In the genomic region with DNA sequence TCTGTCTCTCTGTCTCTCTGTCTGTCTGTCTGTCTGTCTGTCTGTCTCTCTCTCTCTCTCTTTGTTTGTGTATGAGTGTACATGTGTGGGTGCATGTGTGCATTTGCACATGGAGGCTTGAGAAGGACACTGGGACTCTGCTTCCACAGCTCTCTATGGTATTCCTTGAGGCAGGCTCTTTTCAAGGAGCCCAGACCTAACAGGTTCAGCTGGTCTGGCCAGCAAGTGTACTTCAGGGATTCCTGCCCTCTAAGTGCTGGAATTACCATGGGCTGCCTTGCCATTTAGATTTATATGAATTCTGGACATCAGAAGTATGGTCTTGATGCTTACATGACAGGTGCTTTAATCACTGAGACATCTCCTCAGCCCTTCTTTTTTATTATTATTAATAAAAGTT, we compare ENCODE assay signal across 35 mouse cellular contexts.
"Had no signal": no experiment of that assay in that cellular context is flagged by ENCODE, and none has a peak within 500 bp of the region (broad histone marks: within the 10 kb centered on the region; RNA-seq: fewer than 3 reads in every experiment).

No protein-coding gene starts in this region.

- H3K4me3 ChIP-seq: heart, adult 2 months; heart, embryonic 10.5 days; heart, embryonic 12.5 days; heart, embryonic 13.5 days; heart, embryonic 15.5 days; hindbrain, embryonic 10.5 days; hindbrain, embryonic 12.5 days; hindbrain, embryonic 13.5 days; hindbrain, embryonic 15.5 days; intestine, embryonic 15.5 days; kidney, embryonic 15.5 days; layer of hippocampus, adult 2 months had no signal

- DNase-seq: heart, adult 2 months; heart, postnatal 10 days; heart, postnatal 14 days; heart, postnatal 36 days; heart, postnatal 4 days; kidney, adult 11 months; kidney, adult 18-20 months; kidney, adult 2 months; kidney, adult 8-10 months; kidney, adult 9 months; kidney, postnatal 10 days; kidney, postnatal 14 days; kidney, postnatal 25 days; kidney, postnatal 36 days; kidney, postnatal 4 days; layer of hippocampus, adult 9-11 months had no signal

- ATAC-seq: hindbrain, embryonic 16.5 days; hindbrain, postnatal 0 days; inflammation-experienced regulatory T-cells, adult 6 months; intestine, embryonic 15.5 days; intestine, embryonic 16.5 days; intestine, postnatal 0 days had no signal

- H3K9me3 ChIP-seq: heart, embryonic 10.5 days; heart, embryonic 12.5 days; heart, embryonic 13.5 days; heart, embryonic 15.5 days; hindbrain, embryonic 10.5 days; hindbrain, embryonic 12.5 days; hindbrain, embryonic 13.5 days; hindbrain, embryonic 15.5 days; intestine, embryonic 15.5 days; kidney, embryonic 15.5 days had no signal

- H3K9ac ChIP-seq: heart, embryonic 12.5 days; heart, embryonic 13.5 days; heart, embryonic 15.5 days; hindbrain, embryonic 12.5 days; hindbrain, embryonic 13.5 days; hindbrain, embryonic 14.5 days; hindbrain, embryonic 15.5 days; intestine, embryonic 15.5 days; kidney, embryonic 15.5 days had no signal

- H3K4me2 ChIP-seq: heart, embryonic 11.5 days; heart, embryonic 12.5 days; heart, embryonic 13.5 days; heart, embryonic 15.5 days; hindbrain, embryonic 12.5 days; hindbrain, embryonic 13.5 days; hindbrain, embryonic 14.5 days; hindbrain, embryonic 15.5 days; intestine, embryonic 15.5 days; kidney, embryonic 15.5 days had no signal

- H3K27me3 ChIP-seq: heart, embryonic 12.5 days; heart, embryonic 13.5 days; heart, embryonic 15.5 days; hindbrain, embryonic 12.5 days; hindbrain, embryonic 13.5 days; hindbrain, embryonic 15.5 days; intestine, embryonic 15.5 days; kidney, embryonic 15.5 days had no signal

- H3K27ac ChIP-seq: heart, adult 2 months; heart, embryonic 10.5 days; heart, embryonic 13.5 days; heart, embryonic 15.5 days; hindbrain, embryonic 10.5 days; hindbrain, embryonic 12.5 days; hindbrain, embryonic 13.5 days; hindbrain, embryonic 14.5 days; hindbrain, embryonic 15.5 days; hindbrain, postnatal 0 days; intestine, embryonic 15.5 days; kidney, embryonic 15.5 days; kidney, postnatal 0 days; layer of hippocampus, adult 2 months had no signal

- H3K4me1 ChIP-seq: heart, embryonic 10.5 days; heart, embryonic 12.5 days; heart, embryonic 13.5 days; heart, embryonic 15.5 days; hindbrain, embryonic 12.5 days; hindbrain, embryonic 13.5 days; hindbrain, embryonic 15.5 days; intestine, embryonic 15.5 days; kidney, embryonic 15.5 days had no signal

- H3K36me3 ChIP-seq: heart, embryonic 10.5 days; heart, embryonic 12.5 days; heart, embryonic 13.5 days; heart, embryonic 15.5 days; hindbrain, embryonic 10.5 days; hindbrain, embryonic 12.5 days; hindbrain, embryonic 13.5 days; hindbrain, embryonic 15.5 days; intestine, embryonic 15.5 days; kidney, embryonic 15.5 days had no signal
